Mouse (Mus musculus) adrenal gland (tissue): Measurements from ENCODE around the gene Trim37.

Experiments used
- intact Hi-C: fragments of 180-260 bp; cut with DNase I; formaldehyde crosslinking; loops from one replicate; pipeline ENCODE4 v1.15.1; 2025
- long read RNA-seq, 2 experiments: library from polyadenylated mRNA; unstranded; transcript quantifications; one replicate each; pipeline ENCODE4 v2.0.0; 2020; ENCODE audit warnings: borderline replicate concordance in 1 of 2; ENCODE audit not compliant: insufficient replicate concordance in 1 of 2

Gene Trim37
- long read RNA-seq, experiment 1, full-length matches to known transcripts, result 1 of 15 reads
- long read RNA-seq, experiment 1, partial matches to known transcripts, result 10 of 15 reads
- long read RNA-seq, experiment 1, other reads (novel, unspliced or antisense), result 4 of 15 reads
- long read RNA-seq, experiment 2, full-length matches to known transcripts, result 1 of 10 reads
- long read RNA-seq, experiment 2, partial matches to known transcripts, result 3 of 10 reads
- long read RNA-seq, experiment 2, other reads (novel, unspliced or antisense), result 6 of 10 reads

- intact Hi-C loops, result no loop called here
These were observed at the start of gene Trim37 for GRCm38 (mm10) chr11:87126824-87127816. Gene Trim37, plus strand, starts transcription at chr11:87127077.

GRCm38 (mm10) chr11:87083712-87084111 lies 43.2 kb upstream of the Trim37 start:
- intact Hi-C loops, result loop anchor here (10.0 kb wide), 1 partner anchor 179 kb away; no protein-coding TSS in a partner anchor

- intact Hi-C loops, result loop anchor here (10.0 kb wide), 1 partner anchor 181 kb away; no protein-coding TSS in a partner anchor
These were observed 41.4 kb upstream of the Trim37 start for GRCm38 (mm10) chr11:87085461-87085860.

DNA sequence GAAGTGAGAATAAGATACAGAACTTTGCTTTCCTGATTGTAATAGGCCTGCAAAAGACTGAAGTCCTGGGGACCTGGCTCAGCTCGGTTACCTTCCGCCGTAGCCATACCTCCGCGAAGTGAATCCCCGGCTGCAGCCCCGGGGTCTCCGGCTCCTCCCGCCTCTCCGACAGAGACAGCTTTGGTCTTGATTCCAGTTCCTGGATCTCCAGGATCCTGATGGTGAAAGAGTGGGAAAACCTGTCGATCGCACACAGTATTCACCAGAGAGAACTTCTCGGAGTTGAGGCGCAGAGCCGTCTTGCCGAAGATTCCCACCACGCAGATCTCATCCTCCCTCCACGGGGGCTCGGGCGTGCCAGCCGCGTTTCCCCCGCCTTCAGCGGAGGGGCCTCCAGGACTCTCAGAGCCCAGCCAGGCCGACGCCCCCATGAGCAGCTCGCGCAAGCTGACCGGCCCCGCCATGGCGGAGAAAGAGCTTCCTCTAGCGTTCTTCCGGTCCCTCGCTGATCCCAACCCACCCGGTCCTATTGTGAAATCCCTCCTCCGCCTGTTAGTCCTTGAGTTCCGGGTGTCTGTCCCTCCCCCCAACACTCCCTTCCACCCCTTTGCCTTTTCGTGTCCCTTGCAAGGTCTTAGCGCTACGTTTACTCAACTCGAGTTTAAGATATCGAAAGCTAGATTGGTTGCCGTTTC lies 40.4 kb upstream of the Trim37 start, which contains the start of gene Smg8:
Gene Smg8, minus strand, starts transcription at position 485 of the 695 bp plus-strand sequence.
- intact Hi-C loops, result loop anchor here (10.0 kb wide), 1 partner anchor 182 kb away; no protein-coding TSS in a partner anchor

- intact Hi-C loops, result loop anchor here (10.0 kb wide), 1 partner anchor 182 kb away; no protein-coding TSS in a partner anchor
These were observed 39.7 kb upstream of the Trim37 start for GRCm38 (mm10) chr11:87087142-87087541.

GRCm38 (mm10) chr11:87108409-87108754 lies 18.5 kb upstream of the Trim37 start, which contains the start of gene Prr11:
Gene Prr11, minus strand, starts transcription at chr11:87108708.
- intact Hi-C loops, result no loop called here

- intact Hi-C loops, result no loop called here
These were observed 17.9 kb upstream of the Trim37 start, which contains the start of gene Ska2 for GRCm38 (mm10) chr11:87108755-87109518. Gene Ska2, plus strand, starts transcription at chr11:87109234.

- intact Hi-C loops, result no loop called here
These were observed 17.2 kb upstream of the Trim37 start for GRCm38 (mm10) chr11:87109519-87110171.

- intact Hi-C loops, result no loop called here
These were observed 16.5 kb upstream of the Trim37 start for GRCm38 (mm10) chr11:87110172-87110909.

DNA sequence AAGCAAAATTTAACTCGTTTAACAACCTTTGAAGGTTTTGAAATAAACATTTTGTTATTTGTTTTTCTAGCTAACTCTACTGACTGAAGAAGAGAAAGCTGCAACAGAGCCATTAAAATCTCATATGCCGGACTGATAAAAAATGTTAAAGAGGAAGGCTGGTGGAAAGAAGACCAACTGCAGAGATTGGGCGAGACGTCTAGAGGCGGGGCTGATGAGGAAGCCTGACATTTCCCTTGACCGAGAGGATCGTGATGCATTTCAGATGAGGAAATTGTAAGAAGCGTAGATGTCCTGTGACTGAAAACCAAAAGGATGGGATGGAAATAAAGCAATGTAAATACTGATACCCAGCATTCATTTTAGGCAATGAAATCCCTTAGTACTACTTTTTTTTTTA lies 5.0 kb upstream of the Trim37 start:
- intact Hi-C loops, result no loop called here

GRCm38 (mm10) chr11:87125562-87125961 lies 1.3 kb upstream of the Trim37 start:
- intact Hi-C loops, result no loop called here

DNA sequence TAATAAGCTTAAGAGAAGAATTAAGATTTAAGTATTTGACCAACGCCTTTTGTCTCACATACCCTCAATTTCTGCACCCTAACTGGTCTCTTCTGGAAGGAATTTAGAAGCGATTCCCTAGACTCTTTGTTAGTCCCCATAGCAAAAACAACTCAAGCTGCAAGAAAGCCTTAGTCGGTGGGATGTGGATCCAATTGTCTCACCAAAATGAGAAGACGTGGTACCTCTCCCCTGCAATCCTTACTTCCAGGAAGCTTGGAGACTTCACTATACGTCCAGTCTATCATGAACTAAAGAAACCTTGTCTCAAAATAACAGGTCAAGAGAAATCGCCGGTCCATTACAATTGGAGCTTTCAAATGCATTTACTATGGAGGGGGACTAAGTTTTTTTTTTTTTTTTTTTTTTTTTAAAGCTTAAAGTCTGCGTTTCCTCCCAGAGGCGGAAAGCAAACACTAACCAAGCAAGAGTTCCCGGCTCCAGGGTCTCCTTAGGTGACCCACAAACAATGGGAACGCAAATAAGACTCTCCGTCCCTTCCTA lies 525 bp upstream of the Trim37 start:
- intact Hi-C loops, result no loop called here

DNA sequence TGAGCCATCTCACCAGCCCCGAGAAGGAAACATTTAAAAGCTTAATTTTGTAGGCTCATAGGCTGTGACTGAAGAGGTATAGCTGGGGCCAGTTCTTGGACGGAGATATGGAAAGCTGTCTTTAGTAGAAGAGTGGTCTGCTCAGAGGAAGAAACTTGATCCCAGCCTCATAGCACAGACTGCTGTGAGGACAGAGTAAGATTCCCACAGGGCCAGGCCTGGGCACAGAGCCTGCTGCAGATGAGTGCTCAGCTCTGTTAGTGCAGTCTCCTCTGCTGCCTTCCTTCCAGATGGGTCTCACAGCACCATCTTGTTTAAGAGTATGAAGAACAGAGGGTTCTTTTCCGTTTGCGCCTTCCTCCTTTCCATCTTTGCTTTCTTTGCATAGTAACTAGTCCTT lies 9.4 kb downstream of the Trim37 start:
- intact Hi-C loops, result no loop called here

GRCm38 (mm10) chr11:87158012-87158411 lies 31.1 kb downstream of the Trim37 start:
- intact Hi-C loops, result no loop called here

GRCm38 (mm10) chr11:87162687-87163086 lies 35.8 kb downstream of the Trim37 start:
- intact Hi-C loops, result no loop called here

GRCm38 (mm10) chr11:87163751-87164150 lies 36.9 kb downstream of the Trim37 start:
- intact Hi-C loops, result no loop called here

GRCm38 (mm10) chr11:87173625-87174024 lies 46.7 kb downstream of the Trim37 start:
- intact Hi-C loops, result no loop called here

- intact Hi-C loops, result no loop called here
These were observed 48.2 kb downstream of the Trim37 start for GRCm38 (mm10) chr11:87175031-87175430.

GRCm38 (mm10) chr11:87212313-87212712 lies 85.4 kb downstream of the Trim37 start:
- intact Hi-C loops, result loop anchor here (5.0 kb wide), 2 partner anchors 200 to 290 kb away; no protein-coding TSS in a partner anchor
